Mouse (Mus musculus) naive thymus-derived CD4-positive, alpha-beta T cell, adult 2 months (primary cell): ENCODE measurements around the gene Gm960.
A peak's percentile ranks its signal among the peaks of the same experiment; 100 is the strongest.

ENCODE experiments used
- DNase-seq: peaks from one replicate; pipeline ENCODE4 v3.0.0-alpha.2; 2011; ENCODE audit warnings: low read depth

Gm960 gene

DNA sequence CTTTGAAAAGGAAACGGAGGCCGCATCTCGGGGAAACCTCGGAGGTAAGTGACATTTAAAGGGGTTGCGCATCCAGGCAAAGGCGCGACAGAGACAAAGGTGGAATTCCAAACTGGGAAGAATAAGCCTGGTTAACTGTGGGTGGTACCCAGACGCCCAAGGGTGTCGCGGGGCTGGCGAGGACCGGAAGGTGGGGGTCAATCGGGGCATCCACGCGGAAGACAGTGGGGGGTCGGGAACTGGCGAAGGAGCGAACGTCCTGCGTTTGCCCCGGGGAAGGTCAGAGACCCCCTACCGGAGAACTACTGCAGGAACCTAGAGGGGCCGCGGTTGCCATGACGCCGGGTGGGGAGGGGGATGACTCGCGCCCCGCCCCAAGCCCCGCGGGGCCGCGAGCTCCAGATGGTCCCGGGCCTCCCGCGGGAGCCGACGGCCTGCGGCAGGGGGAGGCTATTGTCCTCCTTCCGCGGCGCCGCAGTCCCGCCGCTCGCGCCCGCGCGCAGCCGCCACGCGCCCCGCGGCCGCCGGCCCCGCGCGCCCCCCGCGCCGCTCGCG lies 13.2 kb upstream of the Gm960 start:
- DNase-seq: no peak

DNA sequence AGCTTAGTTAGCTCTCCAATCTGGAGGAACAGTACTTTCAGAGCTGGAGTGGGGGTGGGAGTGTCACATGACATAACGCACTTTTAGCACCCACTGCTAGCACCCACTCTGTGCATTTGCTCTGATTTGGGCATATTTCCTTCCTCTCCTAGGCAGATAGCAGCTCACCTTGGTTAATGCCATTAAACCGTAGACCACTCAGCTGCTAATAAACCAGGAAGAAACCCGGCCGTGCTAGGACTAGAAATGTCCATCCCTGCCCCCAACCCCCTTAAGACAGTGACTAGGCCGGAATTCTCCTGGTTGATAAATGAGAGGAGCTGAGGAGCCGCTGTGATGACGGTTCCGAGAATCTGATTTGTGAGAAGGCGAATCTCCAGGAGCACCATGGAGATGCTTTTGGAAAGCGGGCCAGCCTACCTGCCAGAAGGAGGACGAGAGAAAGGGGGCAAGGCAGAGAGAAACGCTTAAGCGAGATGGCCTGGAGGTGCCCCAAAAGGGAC lies 12.7 kb upstream of the Gm960 start, which contains the start of gene Sptbn2:
Gene Sptbn2, plus strand, starts transcription at position 70 of the 503 bp plus-strand sequence.
- DNase-seq: no peak

DNA sequence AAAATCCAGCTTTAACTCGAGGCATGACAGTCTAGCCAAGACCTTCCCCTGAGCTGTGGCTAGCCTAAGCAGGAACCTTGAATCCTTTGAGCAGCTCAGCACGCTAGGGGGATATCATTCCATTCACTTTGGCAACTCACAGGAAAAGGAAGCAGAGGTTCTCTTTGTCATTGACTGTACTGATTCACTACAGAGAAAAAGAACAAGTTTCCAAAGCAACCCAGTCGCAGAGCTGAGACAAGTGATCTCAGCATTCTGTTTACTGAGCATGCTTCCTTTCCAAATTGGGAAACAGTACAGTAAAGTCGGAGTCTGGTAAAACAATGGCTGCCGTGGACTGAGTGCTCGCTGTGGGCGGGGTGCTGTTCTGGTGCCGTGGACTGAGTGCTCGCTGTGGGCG lies 10.3 kb upstream of the Gm960 start:
- no peak for DNase-seq

DNA sequence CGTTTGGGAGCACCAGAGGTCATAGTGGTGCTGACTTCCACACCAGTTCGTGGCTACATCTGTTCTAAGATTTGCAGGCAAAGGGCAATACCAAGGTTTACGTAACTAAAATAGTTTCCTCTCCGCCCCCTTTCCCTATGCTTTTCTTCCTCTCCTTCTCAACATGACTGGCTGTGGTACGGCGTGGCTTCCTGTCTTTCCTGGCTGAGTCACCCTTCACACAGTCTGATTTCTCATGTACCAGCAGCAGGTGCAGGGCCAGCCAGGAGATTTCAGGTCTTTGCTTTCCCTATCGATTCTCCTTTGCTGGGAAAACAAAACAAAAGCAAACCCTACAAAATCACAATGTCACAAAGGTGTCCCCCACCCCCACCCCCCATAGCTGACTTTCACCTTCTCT lies 2.8 kb upstream of the Gm960 start:
- DNase-seq: no peak

DNA sequence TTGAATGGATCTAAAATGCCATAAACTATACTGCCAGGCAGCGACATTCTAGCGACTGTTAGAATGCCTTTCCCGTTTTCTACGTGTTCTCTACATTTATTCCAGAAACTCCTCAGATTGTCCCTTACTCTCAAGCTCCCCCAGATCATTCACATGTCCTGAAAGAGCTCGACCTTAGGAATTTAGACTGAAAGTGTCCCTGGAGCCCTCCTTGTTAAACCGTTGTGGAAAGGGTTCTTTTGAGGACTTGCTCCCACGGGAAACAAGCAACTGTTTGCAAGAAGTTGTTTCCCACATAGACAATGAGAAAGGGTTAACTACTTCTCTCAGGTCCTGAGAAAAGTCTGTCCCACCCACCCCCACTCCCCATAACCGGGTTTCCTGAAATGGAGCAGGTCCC lies 2.2 kb upstream of the Gm960 start:
- DNase-seq: no peak

DNA sequence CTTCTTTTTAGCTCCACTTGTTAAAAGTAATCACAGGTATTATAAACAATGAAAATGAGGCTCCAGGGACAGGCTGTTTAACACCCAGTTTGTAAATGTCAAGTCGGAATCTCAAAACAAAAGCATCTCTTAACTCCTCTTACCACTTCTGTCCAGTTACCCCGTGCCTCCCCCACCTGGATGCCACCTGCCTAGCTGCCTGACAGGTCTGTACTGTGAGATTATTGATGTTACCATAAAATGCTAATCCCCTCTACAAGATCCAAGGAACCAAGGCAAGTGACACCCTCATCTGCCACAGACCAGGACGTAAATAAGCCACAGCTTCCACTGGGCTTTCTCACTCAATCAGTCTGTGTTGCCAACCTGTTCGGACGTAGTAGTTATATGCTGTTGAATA lies 1.4 kb upstream of the Gm960 start:
- no peak for DNase-seq

DNA sequence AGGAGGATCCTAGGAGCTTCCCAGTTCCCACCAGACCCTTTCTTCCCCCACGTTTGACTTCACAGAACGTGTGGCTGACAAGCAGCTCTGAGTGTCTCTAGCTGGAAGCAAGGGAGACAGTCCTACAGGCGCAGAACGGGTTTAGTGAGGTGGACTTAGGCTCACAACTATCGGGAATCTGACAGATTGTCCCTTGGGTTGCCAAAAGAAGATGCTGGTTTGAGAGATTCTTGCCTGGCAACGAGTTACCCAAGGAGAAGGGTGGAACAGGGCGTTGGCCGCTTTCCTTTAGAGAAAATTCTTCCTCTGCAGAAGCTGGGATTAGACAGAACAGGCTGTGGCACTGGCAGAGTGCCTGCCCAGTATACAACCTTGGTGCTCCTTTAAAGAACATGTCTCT lies 388 bp upstream of the Gm960 start:
- DNase-seq: no peak

DNA sequence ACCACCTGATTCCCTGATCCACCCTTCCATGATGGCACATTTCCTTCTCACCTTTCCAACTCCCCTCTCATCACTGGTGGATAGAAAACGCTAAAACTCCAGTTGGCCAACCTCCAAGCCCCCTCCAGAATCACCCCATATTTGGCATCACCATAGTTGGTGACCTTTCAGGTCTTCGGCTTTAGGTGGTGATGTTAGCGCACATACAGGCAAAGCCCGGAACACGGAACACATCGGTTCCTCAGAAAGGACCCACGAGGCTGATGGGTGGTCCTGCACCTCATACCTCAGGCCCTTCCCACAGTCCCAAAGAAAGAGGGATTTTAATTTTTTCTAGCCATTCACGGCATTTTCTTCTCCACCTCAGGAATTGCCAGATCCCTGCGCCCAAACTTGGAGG lies 747 bp downstream of the Gm960 start:
- DNase-seq: no peak

DNA sequence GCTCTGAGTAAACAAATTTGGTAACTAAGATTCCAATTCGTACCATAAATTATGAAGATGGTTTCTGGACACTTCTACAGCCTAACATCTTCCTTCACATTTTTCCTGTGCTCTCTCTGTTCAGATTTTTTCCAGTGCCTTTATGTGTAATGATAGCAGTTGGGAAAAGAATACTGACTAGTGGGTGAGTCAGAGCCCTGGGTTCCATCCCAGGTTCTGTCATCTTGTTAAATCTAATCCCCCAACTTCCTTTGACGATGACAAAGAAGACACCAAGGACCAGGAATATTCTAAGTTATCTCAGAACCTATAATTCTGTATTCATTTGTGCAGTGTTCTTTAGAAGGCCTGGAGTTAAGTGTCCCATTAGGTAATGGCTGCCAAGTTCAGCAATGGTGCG lies 1.3 kb downstream of the Gm960 start:
- DNase-seq: no peak

DNA sequence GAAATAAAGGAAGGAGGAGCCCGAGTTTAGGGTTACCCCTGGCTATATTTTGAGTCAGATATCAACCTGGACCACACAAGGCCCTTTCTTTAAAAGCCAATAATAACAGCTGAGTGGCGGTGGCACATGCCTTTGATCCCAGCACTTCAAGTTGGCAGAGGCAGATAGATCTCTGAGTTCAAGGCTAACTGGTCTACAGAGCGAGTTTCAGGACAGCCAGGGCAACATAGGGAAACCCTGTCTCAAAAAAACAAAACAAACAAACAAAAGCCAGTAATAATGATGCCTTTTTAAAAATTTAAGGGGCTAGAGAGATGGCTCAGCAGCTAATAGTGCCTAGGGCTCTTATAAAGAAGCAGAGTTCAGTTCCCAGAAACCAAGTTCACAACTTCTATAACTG lies 4.1 kb downstream of the Gm960 start:
- DNase-seq: no peak

DNA sequence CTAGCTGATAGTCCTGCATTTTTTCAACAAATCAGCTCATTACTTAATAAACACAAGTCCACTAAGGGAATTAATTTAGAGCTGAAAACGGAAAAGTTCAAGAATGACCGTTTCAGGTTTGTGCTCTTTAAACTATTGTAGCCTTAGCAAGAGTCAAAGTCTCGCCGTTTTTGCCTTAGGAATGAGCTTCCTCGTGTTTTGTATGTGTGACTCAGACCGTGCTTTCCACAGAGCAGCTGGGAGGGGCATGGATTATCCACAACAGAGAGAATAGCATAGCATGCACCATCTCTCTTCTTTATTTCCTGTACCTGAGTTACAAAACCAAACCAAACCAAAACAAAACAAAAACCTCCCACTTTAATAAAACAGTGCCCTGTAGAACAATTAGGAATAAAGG lies 26.1 kb downstream of the Gm960 start:
- no peak for DNase-seq

DNA sequence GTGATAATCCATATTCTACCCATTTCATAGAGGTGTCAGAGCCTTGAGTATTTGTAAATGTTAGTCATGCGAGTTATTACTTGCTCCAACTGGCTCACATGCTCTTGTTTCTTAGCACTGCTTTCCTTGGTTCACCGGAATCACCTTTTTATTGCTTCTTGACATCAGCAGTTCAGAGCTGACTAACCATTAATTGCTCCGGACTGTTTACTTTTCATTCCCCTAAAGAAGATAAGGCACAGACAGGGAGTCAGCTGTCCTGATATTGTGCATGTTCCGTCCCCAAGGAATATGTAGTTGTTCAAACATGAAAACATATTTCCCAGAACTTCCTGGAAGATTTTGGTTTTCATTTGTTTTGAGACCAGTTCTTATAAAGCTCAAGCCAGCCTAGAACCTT lies 27.7 kb downstream of the Gm960 start:
- no peak for DNase-seq

DNA sequence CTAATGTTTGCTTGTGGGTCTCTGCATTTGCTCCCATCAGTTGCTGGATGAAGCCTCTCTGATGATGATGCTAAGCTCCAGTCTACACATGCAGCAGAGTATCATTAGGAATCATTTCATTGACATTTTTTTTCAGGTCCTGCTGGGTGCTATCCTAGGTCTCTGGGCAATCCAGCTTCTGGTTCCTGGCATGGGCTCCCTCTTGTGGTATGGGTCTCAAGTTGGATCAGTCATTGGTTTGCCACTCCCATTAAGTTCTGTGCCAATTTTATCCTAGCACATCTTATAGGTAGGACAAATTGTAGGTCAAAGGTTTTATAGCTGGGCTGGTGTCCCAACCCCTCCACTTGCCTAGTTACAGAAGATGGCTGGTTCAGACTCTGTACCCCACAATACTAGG lies 31.7 kb downstream of the Gm960 start:
- no peak for DNase-seq

DNA sequence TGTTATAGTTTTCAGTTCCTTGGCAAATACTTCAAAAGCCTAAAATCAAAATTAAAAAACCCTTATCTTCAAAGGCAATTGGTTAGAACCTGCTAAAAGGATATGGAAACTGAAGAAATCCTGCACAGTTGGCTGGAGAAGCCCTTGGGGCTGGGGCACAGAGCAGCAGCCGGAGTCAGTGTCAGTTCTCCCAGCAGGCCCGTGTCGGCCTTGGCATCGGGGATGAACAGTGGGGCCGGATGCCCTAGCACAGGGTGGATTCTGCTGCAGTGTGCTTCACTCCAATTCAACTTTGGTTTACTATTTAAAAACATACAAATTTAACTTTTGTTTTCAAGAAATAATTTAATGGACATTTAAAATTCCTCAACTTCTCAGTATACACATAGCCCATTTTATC lies 40.3 kb downstream of the Gm960 start:
- DNase-seq: no peak

DNA sequence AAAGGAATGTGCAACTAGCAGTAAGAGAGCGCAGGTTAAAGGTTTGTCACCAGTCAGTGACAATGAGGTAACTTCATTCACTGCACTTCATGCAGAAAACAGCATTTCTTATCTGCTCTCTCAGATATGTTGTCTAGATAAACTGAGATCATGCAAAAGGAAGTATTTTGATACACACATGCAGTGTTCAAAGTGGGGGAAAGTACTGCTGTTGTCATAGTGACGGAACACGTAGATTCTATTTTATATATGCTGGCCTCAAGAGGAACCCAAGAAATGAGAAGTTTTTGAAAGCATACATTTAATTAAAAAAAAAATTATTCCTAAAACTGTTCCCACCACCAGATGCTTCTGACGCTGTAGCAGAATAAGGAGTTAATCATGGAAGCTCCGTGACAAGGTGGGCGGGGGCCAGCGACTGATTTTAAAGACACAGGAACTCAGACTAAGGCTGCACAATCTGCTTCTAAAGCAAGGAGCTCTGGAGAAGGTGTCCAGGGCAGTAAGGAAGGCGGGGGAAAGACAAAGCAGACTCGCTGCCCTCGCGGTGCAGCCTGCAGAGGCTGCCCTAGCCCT lies 51.5 kb downstream of the Gm960 start:
- no peak for DNase-seq

DNA sequence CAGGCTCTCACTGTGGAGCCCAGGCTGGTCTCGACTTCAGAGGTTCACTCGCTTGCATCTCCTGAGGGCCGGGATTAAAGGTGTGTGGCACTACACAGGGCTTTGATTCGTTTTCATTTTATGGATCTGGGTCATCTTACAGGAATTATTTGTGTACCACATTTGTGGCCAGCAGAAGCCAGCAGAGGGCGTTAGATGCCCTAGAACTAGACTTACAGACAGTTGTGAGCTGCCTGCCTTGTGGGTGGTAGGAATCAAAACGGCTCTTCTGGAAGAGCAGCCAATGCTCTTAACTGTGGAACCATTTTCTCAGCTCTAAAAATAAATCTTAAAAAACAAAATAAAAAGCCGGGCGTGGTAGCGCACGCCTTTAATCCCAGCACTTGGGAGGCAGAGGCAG lies 54.2 kb downstream of the Gm960 start:
- DNase-seq: no peak

DNA sequence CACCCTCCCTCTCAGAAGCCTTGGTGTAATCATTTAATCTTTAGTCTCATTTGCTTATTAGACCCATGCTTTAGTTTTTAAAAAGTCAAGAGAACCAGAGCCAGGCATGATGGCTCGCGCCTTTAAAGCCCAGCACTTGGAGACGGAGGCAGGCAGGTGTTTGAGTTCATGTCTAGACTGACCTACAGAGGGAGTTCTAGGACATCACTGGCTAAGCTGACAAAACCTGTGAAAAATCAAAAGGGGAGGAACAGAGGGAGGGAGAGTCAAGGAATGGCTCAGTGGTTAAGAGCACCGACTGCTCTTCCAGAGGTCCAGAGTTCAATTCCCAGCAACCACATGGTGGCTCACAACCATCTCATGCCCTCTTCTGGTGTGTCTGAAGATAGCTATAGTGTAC lies 62.5 kb downstream of the Gm960 start:
- DNase-seq: no peak

DNA sequence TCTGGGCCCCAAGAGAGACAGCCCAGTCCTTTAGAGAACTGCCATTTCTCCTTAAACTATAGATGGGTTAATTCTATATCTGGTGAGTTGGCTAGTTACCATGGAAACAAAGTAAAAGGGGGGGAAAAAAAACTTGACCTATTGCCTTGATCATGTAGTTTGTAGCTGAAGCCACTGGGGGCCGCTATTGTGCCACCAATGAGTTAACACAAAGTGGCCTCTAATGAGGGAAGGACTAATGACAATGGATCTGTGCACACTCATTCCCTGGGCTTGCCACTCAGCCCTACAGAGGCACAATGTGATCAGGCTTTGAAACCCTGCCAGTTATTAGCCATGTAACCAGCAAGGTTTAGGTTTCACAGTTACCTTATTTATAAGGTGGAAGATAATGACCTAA lies 69.6 kb downstream of the Gm960 start:
- peak; percentile 77 for DNase-seq

DNA sequence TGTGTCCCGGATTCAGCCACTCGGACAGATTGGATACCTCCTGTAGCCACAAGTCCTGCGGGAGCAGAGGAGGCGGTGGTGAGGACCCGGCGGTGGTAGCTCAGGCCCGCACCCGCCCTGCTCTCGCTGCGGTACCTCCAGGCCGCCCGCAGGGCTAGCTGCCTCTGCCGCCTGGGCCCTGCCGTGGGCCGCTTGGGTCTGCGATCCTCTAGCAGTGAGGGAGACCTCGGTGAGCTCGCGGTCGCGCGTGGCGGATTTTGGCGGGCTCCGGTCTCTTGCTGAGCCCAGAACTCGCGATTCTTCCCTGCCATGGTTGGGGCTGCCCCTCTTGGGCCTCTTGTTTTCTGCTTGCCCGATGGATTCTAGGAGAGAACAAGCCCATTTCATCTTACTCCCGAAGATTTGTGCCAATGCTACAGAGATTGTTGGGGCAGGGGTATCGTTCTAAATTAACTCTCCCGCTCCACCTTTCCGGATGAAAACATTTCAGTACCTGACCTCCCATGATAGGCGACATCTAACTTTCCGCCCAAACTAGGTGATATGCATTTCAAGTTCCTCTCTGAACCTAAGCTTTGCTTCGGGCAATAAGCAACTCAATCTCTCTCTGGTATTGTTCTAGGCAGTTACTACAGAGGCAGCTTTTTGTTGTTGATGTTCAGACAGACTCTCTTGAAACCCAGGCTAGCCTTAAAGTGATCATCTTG lies 72.5 kb downstream of the Gm960 start:
- no peak for DNase-seq

DNA sequence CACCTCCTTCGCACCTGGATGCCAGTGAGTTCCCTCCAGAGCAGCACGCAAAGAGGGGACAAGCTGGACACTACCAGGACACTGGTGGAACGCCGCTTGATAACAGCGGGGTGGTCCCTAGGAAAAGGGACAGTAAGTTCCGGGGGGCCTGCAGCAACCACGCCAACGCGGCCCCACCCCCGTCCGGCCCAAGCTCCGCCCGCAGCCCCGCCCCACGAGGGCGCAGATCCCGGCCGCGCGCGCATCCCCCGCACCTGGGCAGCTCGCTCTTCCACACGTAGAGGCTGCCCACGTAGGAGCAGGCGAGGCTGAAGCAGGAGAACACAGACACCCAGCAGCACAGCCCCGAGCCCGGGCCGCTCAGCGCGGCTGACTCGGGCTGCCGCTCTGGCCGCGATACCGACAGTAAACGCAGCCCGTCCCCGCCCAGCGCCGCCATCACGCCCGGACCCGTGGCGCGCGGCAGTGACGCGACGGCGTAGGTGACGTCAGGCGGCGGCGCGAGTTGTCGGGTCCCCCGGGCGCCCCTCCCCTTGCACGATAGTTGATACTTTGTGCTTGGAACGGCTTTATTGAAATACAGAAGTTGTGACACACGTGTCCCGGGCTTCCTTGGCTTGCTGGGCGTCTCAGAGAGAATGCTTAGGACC lies 73.2 kb downstream of the Gm960 start, which contains the start of gene Rce1:
Gene Rce1, minus strand, starts transcription at position 463 of the 650 bp plus-strand sequence.
- DNase-seq: peak; percentile 93

DNA sequence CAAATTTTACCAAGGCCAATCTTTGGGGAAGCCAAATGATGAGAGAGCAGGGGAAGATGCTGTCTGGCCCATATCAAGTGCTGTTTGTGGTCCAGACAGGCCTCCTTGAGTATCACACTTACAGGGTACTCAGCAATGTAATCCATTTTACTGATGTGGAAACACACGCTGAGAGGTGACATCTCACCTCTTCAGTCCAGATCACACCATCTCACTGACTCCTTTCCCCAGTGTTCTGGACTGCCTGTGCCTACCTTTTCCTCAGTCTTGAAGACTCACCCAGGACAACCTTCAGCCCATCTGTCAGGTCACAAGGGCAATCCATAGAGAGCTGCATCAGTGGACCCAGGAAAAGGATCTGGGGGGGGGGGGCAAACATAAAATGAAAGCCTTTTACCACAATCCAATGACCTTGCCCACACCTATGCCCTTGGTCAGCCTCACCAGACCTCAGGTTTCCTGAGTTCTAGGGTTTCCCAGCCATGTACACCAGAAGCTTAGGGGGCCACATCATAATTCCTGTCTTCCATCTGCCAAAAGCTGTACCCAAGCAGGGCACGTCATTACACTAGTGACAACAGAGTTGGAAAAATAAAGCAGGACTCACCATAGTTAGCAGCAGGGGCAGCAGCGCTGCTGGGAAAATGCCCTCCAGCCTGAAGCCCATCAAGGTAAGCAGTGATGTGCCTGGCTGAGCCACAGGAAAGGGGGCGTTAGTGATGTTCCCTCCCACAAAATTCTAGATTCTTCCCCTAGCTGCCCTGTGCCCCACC lies 73.9 kb downstream of the Gm960 start:
- DNase-seq: no peak

DNA sequence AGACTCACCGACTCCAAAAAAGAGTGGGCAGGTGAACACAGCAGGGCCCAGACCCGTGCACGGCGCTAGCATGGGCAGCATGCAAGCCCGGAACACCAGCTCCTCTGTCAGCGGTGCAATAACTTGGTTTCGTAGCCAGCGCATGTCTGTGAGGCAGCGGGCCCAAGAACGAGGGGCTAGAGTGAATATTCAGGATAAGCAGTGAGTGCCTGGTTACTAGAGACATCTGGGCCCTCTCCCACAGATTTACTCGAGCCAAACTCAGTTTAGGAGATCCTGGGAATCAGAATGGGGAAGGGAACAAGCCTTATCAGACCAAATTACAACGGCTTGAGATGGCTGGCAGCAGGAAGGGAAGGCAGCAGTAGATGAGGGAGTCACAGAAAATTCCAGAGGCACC lies 74.5 kb downstream of the Gm960 start:
- DNase-seq: no peak
